Mouse (Mus musculus) bone marrow macrophage, adult 2 months (primary cell): Measurements from ENCODE around the gene Ppp6r3.

Experiments used
- CTCF ChIP-seq: IDR thresholded peaks from 2 replicates; pipeline ENCODE4 v1.5.1; 2012; ENCODE audit warnings: low read depth, mild to moderate bottlenecking, low read length, moderate library complexity
- POLR2A ChIP-seq: IDR thresholded peaks from 2 replicates; pipeline ENCODE4 v1.6.1; 2012; ENCODE audit warnings: mild to moderate bottlenecking, low read depth, low read length, borderline replicate concordance

DNA sequence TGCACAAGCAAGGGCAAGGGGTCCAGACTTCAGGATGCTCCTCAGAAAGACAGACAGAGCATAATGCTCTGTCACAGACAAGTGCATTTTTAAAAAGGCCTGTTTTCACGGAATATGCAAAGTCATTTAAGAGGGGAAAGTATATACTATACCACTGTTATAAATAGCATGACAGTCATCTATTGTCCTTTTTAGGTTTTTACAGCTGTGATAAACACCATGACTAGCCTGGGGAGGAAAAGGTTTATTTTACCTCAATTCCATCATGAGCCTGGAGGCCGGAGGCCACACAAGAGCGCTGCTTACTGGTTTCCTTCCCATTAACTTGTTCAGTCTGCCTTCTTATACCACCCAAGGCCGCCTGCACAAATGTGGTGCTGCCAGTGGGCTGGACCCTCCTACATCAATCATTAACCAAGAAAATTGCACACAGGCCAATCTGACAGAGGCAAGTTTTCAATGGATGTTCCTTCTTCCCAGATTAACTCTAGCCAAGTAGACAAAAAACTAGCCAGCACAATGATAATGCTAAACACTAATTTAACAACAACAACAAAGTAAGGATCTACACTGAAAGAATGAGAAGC lies 23.9 kb downstream of the Ppp6r3 start:
- TF ChIP-seq CTCF (no peak), POLR2A (no peak)
